Mouse (Mus musculus): ENCODE measurements around the gene Sh2d1b1.
"Not testable (repeated sequence)": the region's sequence is repeated elsewhere in the genome, so short reads cannot be mapped to it uniquely, and the experiment has no call there.

Sh2d1b1 gene

DNA sequence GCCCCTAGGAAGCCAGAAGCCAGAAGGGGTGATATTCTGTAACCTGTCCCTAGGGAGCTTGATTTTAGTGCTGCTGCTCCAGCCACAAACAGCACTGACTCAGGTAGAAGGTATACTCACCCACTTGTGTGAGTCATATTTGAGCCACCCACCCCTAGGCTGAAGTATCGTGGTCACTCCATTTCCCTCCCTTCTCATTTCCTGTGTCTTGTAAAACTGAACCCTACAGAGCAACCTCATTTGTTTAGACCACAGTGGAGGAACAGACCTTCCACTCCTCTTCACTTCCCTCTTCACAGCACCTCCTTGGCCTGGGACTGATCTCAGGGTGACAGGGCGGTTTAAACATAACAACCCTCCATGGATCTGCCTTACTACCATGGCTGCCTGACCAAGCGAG, at the start of gene Sh2d1b1:
TSS of gene Sh2d1b1 (plus strand) at position 305 of the 400 bp plus-strand sequence.
- DNase-seq (ENCODE audit: extremely low spot score, low read depth, low spot score): no peak

DNA sequence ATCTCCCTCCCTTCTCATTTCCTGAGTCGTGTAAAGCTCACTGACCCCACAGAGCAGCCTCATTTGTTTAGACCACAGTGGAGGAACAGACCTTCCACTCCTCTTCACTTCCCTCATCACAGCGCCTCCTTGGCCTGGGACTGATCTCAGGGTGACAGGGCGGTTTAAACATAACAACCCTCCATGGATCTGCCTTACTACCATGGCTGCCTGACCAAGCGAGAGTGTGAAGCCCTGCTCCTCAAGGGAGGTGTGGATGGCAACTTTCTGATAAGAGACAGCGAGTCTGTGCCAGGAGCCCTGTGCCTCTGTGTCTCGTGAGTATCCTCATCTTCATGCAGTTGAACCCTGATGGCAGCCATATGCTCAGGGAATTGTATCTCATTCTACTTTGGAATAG, 44.4 kb upstream of the Sh2d1b1 start, which contains the start of gene Sh2d1b2:
TSS of gene Sh2d1b2 (plus strand) at position 62 of the 400 bp plus-strand sequence.
- DNase-seq (ENCODE audit: extremely low spot score, low read depth, low spot score): not testable (repeated sequence)

DNA sequence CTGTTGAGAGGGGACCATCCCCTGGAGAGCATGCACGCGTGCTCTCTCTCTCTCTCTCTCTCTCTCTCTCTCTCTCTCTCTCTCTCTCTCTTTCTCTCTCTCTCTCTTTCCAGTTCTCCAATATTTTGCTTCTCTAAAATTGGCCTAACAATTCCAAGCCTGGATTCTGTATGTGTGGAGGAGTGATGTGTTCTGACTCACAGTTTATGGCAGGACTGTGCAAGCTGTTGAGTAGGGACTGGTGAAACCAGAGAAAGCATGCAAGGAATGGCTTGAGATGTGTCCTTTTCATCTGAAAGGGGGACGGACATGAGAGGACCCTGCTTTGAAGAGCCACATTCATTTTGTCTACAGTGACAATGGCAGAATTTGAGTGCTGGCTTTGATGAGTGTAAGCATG, 32.1 kb upstream of the Sh2d1b1 start:
- DNase-seq (ENCODE audit: extremely low spot score, low read depth, low spot score): no peak

DNA sequence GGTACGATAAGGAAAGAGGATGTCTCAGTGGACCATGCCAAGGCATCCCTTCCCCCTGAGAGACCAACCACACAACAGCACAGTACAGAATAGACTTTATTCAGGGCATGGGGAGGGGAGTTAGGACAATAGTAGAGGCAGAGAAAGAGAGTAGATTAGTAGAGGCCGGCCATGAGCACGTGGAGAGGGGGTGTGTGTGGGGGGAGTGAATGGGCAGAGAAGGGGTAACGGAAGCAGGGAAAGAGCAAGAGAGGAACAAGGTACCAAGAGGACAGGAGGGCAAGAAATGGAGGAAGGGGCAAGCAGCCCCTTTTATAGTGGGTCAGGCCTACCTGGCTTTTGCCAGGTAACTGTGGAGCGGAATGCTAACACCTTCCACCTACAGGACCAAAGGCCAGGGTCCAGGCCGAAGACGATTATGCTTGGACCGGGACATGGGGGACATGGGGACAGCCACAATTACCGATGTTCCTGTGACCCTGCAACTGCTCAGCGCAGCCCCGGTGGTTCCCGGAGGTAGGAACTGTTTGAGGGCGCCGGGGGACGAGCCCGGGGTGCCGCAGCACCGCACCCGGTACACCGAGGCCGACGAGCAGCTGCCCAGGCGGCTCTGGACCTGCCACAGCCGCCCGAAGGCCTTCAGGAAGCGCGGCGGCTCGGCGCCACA, 22.1 kb upstream of the Sh2d1b1 start:
- no peak for DNase-seq (ENCODE audit: extremely low spot score, low read depth, low spot score)

DNA sequence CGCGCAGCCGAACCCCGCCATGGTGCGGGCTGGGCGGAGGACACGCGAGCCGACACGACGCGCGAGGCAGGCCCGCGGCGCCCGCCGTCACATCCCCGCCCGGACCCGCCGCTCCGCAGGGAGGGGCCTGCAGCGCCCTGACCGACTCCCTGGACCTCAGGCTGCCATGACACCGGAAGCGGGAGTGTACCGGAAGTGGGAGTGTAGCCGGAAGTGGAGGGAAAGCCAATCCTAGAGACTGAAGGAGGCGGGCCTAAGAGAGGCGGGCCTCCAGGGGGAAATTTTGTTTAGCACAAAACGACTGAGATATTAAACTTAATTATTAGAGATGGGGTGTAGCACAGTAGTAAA, 21.6 kb upstream of the Sh2d1b1 start:
- peak; percentile 14 for DNase-seq (ENCODE audit: extremely low spot score, low read depth, low spot score)

DNA sequence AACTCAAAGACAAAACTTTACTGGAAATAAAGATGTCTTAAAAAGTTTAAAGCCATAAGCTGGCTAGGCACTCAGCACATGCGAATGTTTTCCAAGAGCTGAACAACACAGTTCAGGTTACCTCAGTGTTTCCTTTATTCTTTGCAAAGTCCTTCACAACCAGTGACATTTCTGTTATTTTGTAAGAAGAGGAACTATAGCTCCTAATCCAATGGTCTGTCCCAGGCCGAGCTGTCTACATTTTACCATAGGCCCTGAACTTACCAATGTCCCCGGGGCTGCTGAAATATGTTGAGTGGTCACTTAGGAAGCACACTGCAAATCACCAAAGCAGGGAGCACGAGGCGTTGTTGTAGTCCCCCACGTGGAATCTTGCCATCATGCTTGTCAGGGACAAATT, 6.8 kb upstream of the Sh2d1b1 start:
- no peak for DNase-seq (ENCODE audit: extremely low spot score, low read depth, low spot score)

DNA sequence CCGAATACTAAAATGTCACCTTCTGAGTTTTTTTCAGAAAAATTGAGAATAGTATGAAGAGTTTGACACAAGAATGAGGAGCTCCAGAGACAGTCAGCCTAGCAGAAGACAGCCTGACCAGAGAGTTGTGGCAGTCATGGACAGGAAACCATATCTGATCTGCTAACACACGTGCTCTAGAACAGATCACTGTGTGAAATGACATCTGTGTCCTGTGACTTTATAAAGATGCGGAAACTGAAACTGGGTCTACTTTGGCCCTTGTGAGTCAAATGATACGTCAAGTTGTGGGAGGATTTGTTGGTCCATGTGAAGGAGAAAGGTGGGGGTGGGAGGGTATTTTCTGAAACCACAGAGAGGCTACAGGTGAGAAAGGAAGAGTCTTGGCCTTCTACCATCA, 6.4 kb upstream of the Sh2d1b1 start:
- DNase-seq (ENCODE audit: extremely low spot score, low read depth, low spot score): no peak

DNA sequence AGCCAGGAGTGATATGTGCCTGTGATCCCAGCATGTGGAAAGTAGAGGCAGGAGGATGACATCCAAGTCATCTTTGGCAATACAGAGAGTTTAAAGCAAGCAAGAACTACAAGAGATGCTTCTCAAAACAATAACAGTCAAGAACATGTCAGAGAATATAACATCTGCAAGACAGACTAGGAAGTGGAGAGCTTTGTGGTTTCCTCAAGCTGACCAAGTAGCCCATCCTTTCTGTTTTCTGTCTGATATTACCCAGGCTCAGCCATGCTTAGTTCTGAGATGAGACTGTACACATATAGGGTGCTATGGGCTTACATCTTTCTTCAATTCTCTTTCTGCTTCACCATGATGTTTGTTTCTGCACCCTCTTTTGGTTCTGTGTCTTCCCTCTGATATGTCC, 3.9 kb upstream of the Sh2d1b1 start:
- no peak for DNase-seq (ENCODE audit: extremely low spot score, low read depth, low spot score)

DNA sequence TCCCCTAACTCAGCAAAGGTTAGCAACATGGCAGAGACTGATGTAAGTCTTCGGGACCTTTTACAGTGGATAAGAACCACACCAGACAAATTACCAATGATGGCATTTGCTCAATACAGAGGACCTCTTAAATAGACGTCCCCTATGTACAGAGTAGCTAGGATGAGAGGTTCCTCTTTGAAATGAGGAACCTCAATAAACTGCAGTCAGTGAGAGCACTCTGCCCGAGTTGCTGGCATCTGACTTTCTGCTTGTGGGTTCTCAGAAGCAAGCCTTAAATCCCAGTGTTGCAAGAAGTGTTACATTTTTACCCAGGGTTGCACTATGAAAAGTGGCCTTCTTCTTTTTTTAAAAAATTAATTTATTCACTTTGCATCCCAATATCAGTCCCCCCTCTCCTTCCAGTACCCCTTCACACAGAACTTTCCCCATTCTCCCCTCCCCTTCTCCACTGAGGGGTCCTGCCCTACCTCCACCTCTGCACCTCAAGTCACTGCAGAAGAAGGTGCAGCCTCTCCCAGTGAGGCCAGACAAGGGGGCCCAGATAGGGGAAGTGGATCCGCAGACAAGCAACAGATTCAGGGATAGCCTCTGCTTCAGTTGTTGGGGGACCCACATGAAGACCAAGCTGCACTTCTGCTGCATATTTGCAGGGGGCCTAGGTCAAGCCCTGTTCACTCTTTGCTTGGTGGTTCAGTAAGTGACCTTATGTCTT, 5.5 kb downstream of the Sh2d1b1 start:
- DNase-seq (ENCODE audit: extremely low spot score, low read depth, low spot score): no peak

DNA sequence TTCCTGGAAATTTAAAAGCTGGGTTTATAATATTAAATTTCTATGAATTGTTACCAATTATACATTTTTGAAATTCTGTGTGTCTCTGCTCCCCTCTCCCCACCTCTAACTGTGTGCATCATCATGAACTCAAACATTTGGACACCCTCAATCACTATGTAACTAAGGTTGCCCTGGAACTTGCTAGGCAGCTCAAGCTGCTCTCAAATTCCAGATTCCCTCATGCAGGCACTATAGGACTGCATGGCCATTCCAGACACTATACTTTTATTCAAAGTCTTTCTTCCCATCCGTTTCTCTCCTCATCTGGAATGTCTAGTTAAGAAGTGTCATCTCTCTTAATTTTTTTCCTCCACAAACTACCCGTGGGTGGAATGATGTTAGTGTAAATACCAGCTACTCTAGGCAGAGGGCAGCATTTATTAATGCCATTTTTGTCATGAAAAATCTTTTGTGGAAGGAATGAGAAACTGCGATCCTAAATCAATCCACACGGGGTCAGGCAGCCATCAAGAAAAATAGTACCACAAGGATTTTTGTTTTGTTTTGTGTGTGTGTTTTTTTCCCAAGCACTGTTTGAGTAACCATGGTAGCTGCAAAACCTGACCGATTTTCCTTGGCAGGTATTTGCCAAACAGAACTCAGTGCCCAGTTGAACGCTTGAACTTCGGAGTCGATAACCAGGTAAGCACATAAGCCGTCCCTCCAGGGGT, 15.3 kb downstream of the Sh2d1b1 start:
- DNase-seq (ENCODE audit: extremely low spot score, low read depth, low spot score): peak; percentile 35

DNA sequence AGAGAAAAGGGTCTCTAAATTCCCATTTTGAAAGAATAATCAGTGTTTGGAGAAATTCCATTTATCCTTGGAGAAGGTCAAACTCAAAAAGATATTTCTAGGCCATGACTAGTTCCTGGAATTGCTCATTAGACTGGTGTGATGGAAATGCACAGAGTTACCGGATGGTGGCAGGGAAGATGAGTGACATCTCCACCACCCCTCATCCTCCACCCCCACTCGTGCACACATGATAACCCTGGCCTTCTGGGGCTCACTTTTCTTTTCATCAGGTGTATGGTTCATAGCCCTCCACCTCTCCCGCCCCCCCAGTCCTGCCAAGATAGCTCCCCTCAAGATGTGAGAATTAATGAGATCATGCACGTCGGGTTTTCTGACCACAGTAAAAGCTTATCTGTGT, 16.1 kb downstream of the Sh2d1b1 start:
- DNase-seq (ENCODE audit: extremely low spot score, low read depth, low spot score): no peak

DNA sequence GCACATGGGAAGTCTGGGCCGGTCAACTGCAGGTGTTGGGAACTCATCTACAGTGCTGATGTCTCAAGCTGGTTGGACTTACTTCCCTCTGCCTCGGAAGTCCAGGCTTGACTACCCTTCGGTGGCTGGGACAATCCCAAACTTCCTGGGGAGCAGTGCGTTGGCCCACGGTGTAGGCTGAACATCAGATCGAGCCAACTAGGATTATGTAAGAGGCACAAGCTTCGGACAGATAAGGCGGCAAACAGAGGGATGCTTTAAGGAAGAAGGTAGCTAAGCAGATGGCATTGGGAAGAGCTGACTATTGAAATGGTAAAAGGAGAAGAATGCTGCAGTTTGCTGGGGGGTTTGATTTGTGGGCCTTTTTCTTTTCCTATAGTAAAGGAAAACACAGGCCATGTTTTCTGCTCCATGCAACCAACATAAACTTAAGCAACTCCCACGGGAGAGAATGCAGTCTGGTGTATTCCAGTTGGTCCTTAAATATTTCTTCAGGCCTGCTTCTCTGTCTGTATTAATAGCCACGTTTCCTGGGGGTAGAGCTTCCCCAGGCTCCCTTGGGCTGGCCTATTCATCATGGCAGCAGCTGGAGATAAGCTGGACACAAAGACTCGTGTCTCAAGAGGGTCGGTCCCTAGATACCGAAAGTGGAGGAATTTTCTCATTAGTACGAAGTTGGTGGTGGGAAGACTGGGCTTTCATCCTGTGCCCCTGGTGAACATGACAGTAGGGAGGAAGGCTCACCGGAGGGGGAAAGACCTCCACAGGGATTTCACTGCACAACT, 17.9 kb downstream of the Sh2d1b1 start:
- no peak for DNase-seq (ENCODE audit: extremely low spot score, low read depth, low spot score)

DNA sequence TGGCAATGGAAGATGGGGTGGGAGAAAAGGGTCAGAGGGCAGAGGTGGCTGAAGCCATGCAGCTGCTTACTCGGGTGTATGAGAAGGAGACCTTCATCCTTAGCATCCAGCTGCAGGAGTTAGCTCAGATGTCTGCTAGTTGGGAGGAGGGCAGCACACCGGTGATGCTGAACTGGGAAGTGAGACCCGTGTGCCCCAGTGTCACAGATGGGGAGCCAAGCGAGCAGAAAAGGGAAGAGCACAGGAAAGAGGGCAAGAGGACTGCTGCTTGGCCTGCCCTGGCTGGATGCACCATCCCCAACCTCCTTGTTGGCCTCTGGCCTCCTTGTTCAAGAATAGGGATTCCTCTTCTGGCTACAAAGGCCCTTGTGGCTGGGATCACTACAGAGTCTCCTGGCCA, 22.4 kb downstream of the Sh2d1b1 start:
- no peak for DNase-seq (ENCODE audit: extremely low spot score, low read depth, low spot score)

DNA sequence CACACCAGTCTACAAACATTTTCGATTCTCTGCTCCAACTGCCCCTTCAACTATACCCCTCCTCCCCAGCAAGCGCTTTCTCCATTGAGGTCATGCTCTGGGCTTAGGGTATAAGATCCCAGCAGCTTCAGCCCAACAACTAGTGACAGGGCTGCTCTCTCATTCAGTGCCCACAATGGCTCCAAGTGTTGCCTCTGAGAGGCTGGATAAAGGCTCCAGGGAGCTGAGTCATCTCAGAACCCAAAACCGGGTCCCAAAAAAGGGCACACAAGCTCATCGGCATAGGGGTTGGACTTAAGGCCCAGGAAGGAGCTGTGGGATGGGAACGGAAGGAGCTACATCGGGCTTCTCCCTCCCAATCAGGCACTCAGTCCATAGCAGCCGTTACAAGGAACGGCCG, 24.6 kb downstream of the Sh2d1b1 start:
- no peak for DNase-seq (ENCODE audit: extremely low spot score, low read depth, low spot score)

DNA sequence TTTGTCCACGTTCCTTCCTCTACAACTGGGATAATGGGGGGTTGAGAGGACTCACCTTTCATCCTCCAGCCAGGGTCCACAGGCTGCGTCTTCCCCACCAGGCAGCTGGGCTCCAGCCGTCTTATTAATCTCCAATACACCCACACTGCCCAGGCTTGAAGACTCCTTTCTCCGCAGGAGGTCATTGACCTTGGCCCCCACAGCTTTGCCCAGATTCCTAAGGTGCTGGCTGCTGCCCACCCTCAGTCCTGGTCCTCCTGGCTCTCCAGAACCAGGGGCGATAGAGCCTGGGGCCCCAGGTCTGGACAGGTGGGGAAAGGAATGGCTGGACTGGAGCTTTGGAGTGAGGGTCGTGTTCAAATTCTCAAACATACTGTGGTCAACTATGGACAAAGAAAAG, 25.3 kb downstream of the Sh2d1b1 start:
- DNase-seq (ENCODE audit: extremely low spot score, low read depth, low spot score): no peak

DNA sequence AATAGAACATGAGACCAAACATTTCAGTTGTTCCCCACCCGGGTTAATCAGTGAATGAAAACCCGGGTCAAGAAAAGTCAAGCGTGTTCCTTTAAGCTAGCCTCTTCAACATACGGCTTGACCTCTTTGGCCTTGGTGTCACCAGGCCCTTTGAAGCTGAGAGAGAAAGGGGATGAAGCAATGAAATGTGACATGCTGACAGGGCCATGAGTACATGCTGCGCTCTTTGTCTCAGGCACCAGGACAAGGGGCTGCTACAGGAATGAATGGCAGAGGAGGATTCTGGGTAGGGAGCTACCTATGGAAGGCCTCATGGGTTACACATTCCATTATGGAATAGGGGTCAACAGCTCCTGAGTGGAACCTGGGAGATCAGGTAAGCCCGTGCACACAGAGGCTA, 26.0 kb downstream of the Sh2d1b1 start:
- DNase-seq (ENCODE audit: extremely low spot score, low read depth, low spot score): no peak

DNA sequence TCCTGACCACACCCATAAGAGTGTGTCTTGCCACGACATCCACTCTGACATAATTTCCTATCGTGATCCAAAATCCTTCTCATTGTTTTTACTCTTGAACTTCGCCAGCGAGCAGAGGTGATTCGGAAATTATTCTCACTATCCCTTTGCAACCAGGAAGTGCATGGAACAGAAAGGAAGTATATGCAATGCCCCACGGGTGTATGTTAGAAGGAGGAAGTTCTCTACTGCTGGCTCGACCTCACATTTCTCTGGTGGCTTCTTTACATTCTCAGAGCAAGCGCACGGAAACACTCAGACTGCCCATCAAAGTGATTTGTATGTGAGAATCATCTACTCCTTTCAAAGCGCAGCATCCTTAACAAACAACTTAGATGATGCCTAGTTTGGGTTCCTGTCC, 27.9 kb downstream of the Sh2d1b1 start:
- no peak for DNase-seq (ENCODE audit: extremely low spot score, low read depth, low spot score)

DNA sequence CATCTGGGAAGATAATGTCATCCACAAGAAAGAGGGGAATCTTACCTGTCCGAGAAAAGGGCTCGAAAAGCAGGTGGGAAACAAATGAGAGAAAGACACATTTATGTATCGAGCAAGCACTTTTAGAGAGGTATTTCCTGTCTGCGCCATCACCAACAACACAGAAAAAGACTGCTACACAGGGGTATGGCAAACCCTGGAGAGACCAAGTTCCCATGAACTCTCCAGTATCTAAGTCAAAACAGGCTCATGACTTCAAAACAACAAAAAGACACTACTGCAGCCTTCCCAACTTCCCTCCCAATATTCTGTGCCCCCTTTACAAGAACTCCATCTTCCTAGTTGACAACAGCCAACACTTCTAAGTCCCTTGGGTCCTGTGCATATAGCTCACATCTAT, 29.1 kb downstream of the Sh2d1b1 start, which contains the start of gene Gm7694:
TSS of gene Gm7694 (minus strand) at position 101 of the 400 bp plus-strand sequence.
- DNase-seq (ENCODE audit: extremely low spot score, low read depth, low spot score): no peak

DNA sequence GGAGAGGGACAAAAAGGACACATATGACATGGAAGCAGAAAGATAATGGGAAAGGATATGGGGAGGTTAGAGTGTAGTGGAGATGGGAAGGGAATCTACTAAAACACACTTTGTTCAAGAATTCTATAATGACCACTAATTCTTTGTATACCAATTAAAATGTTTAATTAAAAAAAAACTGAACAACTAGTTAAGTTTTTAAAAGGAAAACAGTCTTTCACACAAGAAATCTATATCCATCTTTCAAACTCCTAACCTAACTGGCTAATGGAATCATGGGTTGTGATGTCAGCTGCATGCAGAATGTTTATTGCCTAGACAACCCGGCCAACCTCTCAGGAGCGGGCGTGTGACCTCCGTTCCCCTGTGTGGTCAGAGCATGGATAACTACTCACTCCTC, 31.4 kb downstream of the Sh2d1b1 start, which contains the start of gene Spata46:
TSS of gene Spata46 (plus strand) at position 301 of the 400 bp plus-strand sequence.
- DNase-seq (ENCODE audit: extremely low spot score, low read depth, low spot score): no peak

DNA sequence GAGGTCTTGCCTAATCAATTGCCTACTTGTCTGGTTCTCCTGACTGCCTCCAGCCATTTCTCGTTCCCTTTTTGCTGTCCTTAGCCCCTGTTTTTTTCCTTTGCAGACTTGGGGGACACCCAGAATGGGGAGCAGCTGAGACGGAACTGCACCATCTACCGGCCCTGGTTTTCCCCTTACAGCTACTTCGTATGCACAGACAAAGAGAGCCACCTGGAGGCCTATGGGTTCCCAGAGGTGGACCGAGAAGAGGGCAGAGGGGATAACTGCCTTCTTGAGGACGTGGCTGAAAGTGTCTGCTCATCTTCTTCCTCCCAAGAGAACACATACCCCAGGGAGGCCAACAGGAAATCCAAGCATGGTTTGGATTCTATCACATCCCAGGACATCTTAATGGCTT, 34.3 kb downstream of the Sh2d1b1 start:
- no peak for DNase-seq (ENCODE audit: extremely low spot score, low read depth, low spot score)

DNA sequence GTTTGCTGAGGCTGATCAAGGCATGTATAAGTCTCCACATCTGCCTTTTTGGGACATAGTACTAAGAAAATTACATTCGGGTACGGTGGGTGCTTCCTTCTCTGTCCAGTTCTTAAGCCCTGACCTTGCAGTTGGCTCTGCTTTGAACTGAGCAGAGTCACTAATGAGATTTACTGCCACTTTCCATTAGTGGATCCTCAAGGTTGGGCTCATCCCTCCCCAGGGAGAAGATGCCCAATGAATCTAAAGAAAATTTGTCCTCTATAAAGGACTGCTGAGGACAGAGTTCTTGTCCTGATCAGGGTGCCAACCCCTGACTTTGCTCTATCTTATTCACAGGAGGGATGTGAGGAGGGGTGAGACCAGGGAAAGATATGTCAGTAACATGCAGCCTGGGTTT, 44.9 kb downstream of the Sh2d1b1 start:
- no peak for DNase-seq (ENCODE audit: extremely low spot score, low read depth, low spot score)

All from hindlimb bud, embryonic 11.5 days (tissue).